Mouse (Mus musculus): Measurements from ENCODE around the gene Gm49403.
"Not testable (repeated sequence)": the region's sequence is repeated elsewhere in the genome, so short reads cannot be mapped to it uniquely, and the experiment has no call there.

The Gm49403 gene

GRCm38 (mm10) chr19:8871267-8872186 lies 12.2 kb upstream of the Gm49403 start, which contains the start of gene Ubxn1:
Ubxn1 (plus strand) TSS chr19:8871496.
- DNase-seq (ENCODE audit: low spot score in 2 of 2): peak; percentile 87 to 90

- DNase-seq (ENCODE audit: low spot score in 2 of 2): no peak
Measured at GRCm38 (mm10) chr19:8872266-8872840, 11.4 kb upstream of the Gm49403 start.

GRCm38 (mm10) chr19:8875031-8875430 lies 8.7 kb upstream of the Gm49403 start:
- no peak for DNase-seq (ENCODE audit: low spot score in 2 of 2)

GRCm38 (mm10) chr19:8880311-8881033 lies 3.3 kb upstream of the Gm49403 start, which contains the start of gene Uqcc3:
Uqcc3 (minus strand) TSS chr19:8880923.
- peak; percentile 83 to 87 for DNase-seq (ENCODE audit: low spot score in 2 of 2)

- DNase-seq (ENCODE audit: low spot score in 2 of 2): no peak
Measured at GRCm38 (mm10) chr19:8881034-8881392, 2.7 kb upstream of the Gm49403 start.

GRCm38 (mm10) chr19:8886916-8887584 lies 3.3 kb downstream of the Gm49403 start:
- DNase-seq (ENCODE audit: low spot score in 2 of 2): no peak

GRCm38 (mm10) chr19:8887585-8888463 lies 4.1 kb downstream of the Gm49403 start:
- no peak for DNase-seq (ENCODE audit: low spot score in 2 of 2)

- peak; percentile 88 to 93 for DNase-seq (ENCODE audit: low spot score in 2 of 2)
Measured at GRCm38 (mm10) chr19:8888511-8889385, 5.0 kb downstream of the Gm49403 start, which contains the start of the genes 1810009A15Rik and Gm49416. 1810009A15Rik (plus strand) TSS chr19:8888853. Gm49416 (plus strand) TSS chr19:8888926.

GRCm38 (mm10) chr19:8892829-8893766 lies 9.4 kb downstream of the Gm49403 start, which contains the start of gene Ints5:
Ints5 (plus strand) TSS chr19:8893005.
- peak; percentile 80 to 83 for DNase-seq (ENCODE audit: low spot score in 2 of 2)

- DNase-seq (ENCODE audit: low spot score in 2 of 2): no peak
Measured at GRCm38 (mm10) chr19:8895397-8895960, 11.7 kb downstream of the Gm49403 start.

- DNase-seq (ENCODE audit: low spot score in 2 of 2): not testable (repeated sequence)
Measured at GRCm38 (mm10) chr19:8896231-8896630, 12.5 kb downstream of the Gm49403 start.

- peak in 1 of 2 experiments; percentile 16 for DNase-seq (ENCODE audit: low spot score in 2 of 2)
Measured at GRCm38 (mm10) chr19:8897211-8897864, 13.6 kb downstream of the Gm49403 start.

GRCm38 (mm10) chr19:8897865-8898495 lies 14.2 kb downstream of the Gm49403 start, which contains the start of gene Ganab:
Ganab (plus strand) TSS chr19:8898071.
- DNase-seq (ENCODE audit: low spot score in 2 of 2): peak; percentile 91 to 94

GRCm38 (mm10) chr19:8898576-8898975 lies 14.8 kb downstream of the Gm49403 start:
- DNase-seq (ENCODE audit: low spot score in 2 of 2): no peak

- DNase-seq (ENCODE audit: low spot score in 2 of 2): no peak
Measured at GRCm38 (mm10) chr19:8899079-8899478, 15.3 kb downstream of the Gm49403 start.

GRCm38 (mm10) chr19:8903412-8903811 lies 19.7 kb downstream of the Gm49403 start:
- no peak for DNase-seq (ENCODE audit: low spot score in 2 of 2)

GRCm38 (mm10) chr19:8908531-8908930 lies 24.8 kb downstream of the Gm49403 start:
- DNase-seq (ENCODE audit: low spot score in 2 of 2): no peak
